Mouse (Mus musculus) mesoderm, embryonic 11.5 days (tissue): Measurements from ENCODE around the gene Il1rn.

ENCODE experiments used
- DNase-seq: peaks from one replicate; pipeline ENCODE4 v3.0.0-alpha.2; 2012; ENCODE audit warnings: low read depth, low spot score

Gene Il1rn

GRCm38 (mm10) chr2:24336545-24336944, at the start of gene Il1rn:
TSS of gene Il1rn (plus strand) at chr2:24336853.
- DNase-seq: no peak

GRCm38 (mm10) chr2:24290896-24291295, 45.8 kb upstream of the Il1rn start, which contains the start of gene Il1f10:
TSS of gene Il1f10 (plus strand) at chr2:24291196.
- DNase-seq: no peak

GRCm38 (mm10) chr2:24294616-24295015, 42.0 kb upstream of the Il1rn start:
- DNase-seq: no peak

GRCm38 (mm10) chr2:24296837-24297236, 39.8 kb upstream of the Il1rn start:
- DNase-seq: peak; percentile 70

DNA sequence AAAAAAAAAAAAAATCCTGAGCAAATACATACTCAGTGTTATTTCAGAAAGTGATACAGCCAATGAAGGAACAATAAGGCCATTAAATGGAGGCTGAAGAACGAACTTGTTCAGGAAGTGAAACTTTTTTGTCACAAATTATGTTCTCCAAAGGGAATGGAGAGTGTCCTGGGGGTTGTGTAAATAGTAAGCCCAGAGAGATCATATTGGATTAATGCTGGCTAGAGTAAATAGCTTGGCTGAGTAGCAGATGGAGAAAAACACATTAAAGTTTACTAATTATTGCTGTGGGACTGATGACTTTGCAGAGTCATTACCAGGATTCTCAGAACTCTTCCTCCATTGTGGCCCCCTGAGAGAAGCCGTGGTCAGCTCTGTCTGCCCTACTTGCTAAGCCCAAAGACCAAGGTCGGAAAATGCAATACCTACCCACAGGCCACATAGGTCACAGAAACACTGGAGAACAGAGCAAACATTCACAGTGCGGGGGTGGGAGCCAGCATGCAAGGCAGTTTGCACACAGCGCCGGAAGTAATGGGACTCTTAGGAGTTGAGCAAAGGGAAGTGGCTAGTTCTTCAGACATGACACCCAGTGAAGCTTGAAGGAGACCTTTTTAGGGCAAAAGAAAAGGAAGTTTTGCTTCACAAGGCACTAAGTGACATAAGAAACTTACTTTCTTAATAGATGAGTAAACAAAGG, 25.2 kb upstream of the Il1rn start:
- no peak for DNase-seq

DNA sequence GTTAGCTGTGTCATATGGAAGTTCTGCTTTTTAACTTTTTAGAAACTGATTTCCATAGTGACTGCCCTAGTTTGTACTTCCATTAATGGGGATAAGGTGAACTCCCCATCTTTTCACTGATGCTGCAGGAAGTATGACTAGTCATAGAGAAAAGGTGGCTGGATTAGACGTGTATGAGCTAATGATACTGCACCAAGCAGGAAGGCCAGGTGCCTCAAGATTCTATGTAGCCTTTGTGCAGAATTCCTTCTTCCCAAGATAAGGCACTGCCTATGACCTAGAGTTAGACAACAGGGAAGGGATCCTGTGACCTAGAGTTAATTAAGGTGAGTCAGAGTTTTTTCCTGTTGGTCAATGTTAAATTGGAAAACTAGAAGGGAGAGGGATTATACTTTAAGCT, 19.7 kb upstream of the Il1rn start:
- DNase-seq: no peak

DNA sequence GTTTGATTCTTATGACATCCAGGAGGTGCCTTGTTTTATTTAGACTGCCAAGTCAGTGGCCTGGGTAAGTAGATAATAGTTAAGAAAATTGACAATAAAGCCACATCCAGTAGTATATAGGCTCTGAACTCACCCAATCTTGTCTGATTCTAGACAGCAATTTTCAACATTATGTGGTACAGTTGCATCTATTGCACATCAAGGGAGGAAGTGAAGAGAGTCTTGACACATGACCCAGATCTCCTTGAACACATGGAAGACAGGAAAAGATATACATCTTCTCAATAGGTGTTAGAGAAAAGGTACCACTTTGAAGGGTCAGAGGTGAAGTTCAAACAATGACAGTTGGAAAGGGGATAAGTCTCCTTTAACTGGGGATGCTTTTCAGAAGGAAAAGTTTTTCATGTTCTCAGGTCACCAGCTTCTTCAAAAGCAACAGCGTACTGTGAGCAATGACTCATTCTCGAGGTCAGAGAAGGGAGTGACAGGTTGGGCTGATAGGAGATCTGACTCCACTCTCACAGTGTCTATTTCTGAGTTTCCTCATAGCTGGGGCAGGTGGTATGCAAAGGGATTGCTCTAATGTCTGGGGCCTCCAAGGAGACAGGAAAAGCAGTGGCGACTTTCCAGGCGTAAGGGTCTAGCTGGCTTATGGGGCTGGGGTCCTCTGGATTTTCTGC, 18.6 kb upstream of the Il1rn start:
- DNase-seq: no peak

GRCm38 (mm10) chr2:24335333-24335732, 1.3 kb upstream of the Il1rn start:
- no peak for DNase-seq

DNA sequence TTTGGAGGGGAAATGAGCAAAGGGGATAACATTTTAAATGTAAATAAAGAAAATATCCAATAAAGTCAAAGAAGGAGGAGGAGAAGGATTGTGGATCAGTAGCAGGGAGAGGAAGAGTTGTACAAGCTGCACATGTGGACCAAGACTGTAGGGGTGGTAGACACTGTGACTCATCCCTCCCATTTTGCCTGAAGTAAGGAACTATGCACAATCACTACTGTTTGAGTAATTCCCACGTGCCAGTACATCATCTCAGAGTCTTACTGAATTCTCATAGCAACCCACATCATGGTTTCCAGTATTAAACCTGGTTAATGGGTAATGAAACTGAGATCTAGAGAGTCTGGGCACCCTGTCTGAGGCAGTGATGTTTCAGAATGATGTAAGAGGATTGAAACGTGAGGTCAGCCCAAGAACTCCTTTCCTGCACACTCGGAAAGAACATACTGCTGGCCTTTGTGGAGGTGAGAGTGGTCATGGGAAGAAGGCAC, 4.8 kb downstream of the Il1rn start:
- DNase-seq: no peak

- no peak for DNase-seq
Measured at GRCm38 (mm10) chr2:24344619-24345018, 8.0 kb downstream of the Il1rn start.

DNA sequence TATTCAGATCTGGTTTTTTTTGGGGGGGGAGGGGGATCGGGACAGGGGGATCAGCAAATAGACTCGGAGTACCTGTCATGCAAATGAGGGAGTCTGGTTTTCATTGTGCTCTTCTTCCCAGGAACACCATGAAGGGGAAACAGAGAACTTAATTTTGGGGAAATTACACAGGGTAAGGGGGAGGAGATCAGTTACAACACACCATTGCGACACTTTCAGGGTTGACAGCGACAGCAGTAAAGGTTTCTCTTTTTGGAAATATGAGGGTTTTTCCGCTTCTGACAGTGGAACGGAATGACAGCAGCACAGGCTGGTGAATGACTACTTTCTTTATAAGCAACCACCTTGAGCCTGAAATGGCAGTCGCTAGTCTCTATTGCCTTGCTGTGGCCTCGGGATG, 8.4 kb downstream of the Il1rn start:
- no peak for DNase-seq

DNA sequence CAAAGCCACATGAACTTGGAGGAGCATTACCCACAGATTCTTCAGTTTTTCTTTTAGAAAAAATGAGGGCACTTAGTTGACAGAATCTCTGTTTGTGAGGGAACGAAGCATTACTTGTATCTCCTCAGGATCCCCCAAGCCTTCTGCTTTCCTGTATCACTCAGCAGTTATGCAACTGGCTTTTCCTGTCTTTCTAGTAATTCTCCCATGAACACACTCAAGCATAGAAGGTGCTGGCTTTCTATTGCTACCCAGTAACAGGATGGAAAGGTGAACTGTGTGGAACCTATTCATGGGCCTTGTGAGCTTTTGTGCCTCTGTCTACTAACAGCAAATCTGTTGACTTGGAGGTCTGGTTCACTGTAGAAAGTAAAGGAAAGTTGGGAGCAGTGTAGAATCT, 11.3 kb downstream of the Il1rn start:
- DNase-seq: no peak

- DNase-seq: no peak
Measured at GRCm38 (mm10) chr2:24351159-24351558, 14.5 kb downstream of the Il1rn start.

DNA sequence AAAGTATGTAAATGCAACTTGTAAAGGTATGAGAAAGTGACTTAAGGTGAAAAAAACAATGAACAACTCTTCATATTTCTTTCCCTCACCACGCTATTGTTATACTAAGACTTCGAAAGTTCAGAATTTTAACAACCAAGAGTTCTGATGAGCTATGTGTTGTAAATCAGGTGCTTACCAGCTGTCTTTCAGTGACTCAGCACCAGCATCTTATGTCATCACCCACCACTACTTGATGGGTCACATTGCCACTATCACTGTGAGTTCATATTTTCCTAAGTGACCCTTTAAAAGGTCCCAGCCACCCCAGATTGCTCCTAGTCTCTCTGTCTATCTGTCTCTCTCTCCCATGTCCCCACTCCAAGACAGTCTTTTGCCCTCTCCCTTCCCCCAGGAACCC, 16.4 kb downstream of the Il1rn start:
- DNase-seq: no peak

DNA sequence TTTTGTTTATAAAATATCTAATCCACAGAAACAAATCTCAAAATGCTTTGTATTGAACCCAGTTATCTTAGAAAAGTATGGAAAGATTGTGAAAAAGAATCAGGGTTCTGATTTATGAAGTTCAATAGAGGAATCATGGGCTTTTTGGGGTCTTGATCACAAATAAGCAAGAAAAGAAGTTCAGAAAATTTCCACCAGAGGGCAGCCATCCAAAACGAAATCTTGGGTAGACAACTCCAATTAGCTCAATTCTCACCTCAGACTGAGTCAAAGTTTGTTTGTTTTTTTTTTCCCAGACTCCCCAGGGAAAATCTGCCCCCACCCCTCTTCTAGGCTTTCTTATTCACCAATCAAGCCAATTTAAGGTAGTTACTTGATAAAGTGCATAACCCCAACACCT, 21.0 kb downstream of the Il1rn start:
- peak; percentile 20 for DNase-seq

DNA sequence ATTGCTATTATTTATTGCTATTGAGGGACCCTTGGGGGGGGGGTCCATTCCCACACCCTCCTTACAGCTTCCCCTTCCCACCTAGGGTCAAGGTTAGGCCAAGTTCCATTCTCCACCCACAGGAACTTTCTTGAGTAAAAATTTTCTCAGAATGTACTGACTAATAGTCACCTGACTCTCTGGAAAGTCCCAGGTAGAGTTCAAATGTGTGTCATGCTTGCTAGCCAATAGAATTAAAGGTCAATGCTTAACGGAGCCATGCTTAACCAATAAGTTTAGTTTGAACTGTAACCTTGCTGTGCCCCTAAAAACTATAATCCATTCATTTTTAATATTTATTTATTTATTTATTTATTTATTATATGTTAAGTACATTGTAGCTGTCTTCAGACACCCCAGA, 22.7 kb downstream of the Il1rn start:
- DNase-seq: no peak

- no peak for DNase-seq
Measured at GRCm38 (mm10) chr2:24363818-24364217, 27.2 kb downstream of the Il1rn start.

DNA sequence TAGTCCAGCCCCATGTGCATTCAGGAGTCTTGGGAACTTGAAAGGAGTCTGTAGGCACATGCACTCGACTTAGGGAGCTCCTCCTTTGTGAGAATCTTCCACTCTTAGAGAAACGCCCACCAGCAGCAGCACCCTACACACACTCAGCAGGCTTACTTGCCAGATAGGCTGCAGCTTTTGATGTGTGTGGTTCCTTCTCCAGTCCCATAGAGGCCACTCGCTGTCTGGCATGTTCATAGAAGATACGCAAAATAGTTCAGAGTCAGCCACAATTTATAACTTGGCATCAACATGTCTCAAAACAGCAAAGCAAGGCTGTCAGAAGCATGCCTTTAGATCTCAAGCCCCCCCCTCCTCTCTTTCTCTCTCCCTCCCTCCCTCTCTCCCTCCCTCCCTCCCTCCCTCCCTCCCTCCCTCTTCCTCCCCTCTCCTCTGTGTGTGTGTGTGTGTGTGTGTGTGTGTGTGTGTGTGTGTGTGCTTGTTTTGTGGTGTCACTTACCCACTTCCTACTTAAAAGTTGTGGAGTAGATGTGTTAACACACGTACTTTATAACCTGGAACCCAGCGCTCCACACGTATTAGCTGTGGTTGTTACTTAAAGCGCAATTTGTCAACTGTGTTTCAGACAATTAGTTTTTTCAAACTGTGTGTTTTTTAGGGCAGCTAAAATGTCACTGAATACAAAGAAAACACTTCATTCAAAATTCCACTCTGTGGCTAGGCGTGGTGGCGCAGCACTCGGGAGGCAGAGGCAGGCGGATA, 29.7 kb downstream of the Il1rn start:
- DNase-seq: no peak

DNA sequence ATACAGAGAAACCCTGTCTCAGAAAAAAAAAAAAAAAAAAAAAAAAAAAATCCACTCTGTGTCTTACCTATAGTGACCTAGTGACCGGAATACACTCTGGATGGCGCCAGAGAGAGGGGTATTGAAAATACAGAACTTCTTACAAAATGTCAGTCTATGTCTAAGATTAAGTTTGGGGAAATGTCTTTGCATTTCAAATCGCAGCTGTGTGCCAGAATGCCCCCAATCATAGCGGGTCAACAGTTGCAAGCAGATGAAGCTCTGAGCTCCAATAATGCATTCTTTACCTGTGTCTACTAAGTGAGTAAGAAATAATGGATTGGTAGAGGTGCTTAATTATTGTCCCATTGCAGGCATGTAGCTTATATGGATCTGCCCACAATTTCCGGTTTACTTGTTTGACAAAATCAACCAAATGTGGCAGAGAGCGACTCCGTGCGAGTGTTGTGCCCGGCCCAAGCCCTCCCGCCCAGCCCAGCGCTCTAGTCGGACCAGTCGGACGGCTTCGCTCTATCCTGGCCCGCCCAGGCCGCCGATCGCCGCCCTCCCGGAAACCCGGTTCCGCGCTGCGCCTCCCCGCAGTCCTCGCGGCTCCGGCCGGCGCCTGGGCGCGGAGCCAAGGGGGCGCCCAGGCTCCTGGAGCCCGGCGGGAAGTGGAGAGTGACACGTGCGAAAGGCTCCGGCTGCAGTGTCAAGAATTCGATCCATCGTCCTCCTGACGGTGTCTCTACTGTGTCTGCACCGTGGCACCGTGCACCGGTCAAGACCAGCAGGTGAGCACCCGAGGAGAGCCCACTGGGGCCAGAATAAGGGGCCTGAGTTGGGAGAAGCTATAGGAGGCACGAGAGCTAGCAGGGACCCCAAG, 30.6 kb downstream of the Il1rn start, which contains the start of gene Psd4:
Psd4 (plus strand) TSS at position 551 of the 865 bp plus-strand sequence.
- DNase-seq: peak; percentile 56

DNA sequence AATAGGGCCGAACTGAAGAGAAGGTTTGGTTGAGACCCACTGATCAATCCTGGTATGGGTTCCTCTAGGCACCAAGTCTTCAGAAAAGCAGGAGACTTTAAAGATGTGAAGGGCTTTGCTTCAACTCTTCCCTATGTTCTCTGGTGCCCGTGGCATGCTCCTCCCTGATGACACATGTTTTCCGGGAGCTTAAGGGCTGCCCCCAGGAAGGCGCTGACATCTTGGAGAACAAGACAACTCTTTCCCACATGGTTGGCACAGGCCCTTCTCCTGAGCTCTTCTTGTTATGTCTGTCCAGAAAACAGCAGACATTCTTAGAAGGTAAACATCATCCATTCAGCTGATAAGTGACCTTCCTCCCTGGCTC, 31.2 kb downstream of the Il1rn start:
- DNase-seq: no peak

DNA sequence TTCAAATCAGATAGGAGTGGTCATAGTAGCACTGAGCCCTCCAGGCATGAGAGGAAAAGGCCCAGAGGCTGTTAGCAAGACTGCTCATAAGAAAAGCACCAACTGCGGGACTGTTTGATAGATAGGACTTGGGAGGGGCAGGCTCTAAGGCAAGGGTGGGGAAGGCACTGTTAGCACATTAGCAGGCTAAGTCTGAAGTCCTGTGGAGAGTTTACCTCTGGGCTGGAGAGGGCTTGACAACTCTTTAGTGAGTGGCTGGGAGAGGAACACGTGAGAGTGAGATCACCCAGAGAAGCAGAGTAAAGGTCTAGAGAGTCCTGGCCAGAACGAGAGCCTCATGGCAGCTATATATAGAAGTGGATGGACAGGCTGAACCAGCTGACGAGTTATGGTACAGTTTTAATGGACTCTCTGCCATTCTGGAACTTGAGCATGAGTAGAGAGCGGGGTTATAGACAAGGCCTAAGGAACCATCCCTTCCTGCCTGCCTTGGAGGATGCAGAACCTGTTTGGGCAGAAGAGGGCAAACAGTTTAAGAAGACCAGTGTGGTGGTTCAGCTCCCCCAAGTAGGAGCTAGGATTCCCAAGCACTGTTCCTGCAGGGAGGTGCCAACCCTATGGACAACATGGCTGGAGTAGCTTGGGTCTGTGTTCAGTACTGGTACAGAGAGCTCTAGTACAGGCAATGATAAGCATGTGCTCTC, 42.2 kb downstream of the Il1rn start:
- DNase-seq: no peak
